In genomic region chr16:33600216-33600615, GRCm38 (mm10) we compare ENCODE assay signal across 10 mouse cellular contexts.
A peak's percentile ranks its signal among the peaks of the same experiment; 100 is the strongest.
DNase-seq lines count a peak whose midpoint lies in the region; TF ChIP-seq lines count a peak whose summit lies in the region.
"Had no signal": no experiment of that assay in that cellular context is flagged by ENCODE, and none has a peak within 500 bp of the region (broad histone marks: within the 10 kb centered on the region; RNA-seq: fewer than 3 reads in every experiment).

No protein-coding gene starts in this region.

- TF ChIP-seq POLR2A in embryonic fibroblast, embryonic 13.5 days (IDR thresholded peaks at IDR 0.05; ENCODE audit: low read depth, low read length): no peak

- no peak overlapping the region for H3K27ac ChIP-seq in embryonic fibroblast, embryonic 13.5 days (ENCODE audit: insufficient read depth, low read length)
- H3K27ac ChIP-seq: embryonic facial prominence, embryonic 15.5 days; neural tube, embryonic 13.5 days had no signal

- H3K4me3 ChIP-seq in embryonic fibroblast, embryonic 13.5 days (ENCODE audit: insufficient read depth, low read length): no peak overlapping the region
- H3K4me3 ChIP-seq: embryonic facial prominence, embryonic 15.5 days; neural tube, embryonic 13.5 days had no signal

- peak; percentile 38; the same call in 1 of the 2 replicates for TF ChIP-seq CTCF in embryonic fibroblast, embryonic 13.5 days (IDR thresholded peaks at IDR 0.05; ENCODE audit: borderline replicate concordance, insufficient read depth, low read length)

- DNase-seq in heart, adult 11 months: peak; percentile 66
- no peak for DNase-seq in heart, postnatal 10 days
- DNase-seq in retina, postnatal 1 day: peak; percentile 42
- no peak for DNase-seq in retina, embryonic 14.5 days (ENCODE audit: low spot score)
- peak; percentile 33 to 53 for DNase-seq in thymus, postnatal 36 days
- DNase-seq in urinary bladder, postnatal 14 days (ENCODE audit: low spot score): no peak
- DNase-seq in left cerebral cortex, postnatal 14 days (ENCODE audit: low spot score in 2 of 2): no peak

- intact Hi-C loops in heart, postnatal 10 days (cut with DNase I): no loop called here
- intact Hi-C loops in left cerebral cortex, postnatal 14 days (cut with DNase I): no loop called here

- no peaks in the 10 kb centered on the region for H3K4me1 ChIP-seq in embryonic fibroblast, embryonic 13.5 days (ENCODE audit: control insufficient read depth, insufficient read depth, low read length)
- H3K4me1 ChIP-seq: embryonic facial prominence, embryonic 15.5 days; neural tube, embryonic 13.5 days had no signal

Comparison
In these comparisons a context has a peak if more than half of its experiments do, and no peak if none do; other contexts are left out.
1. DNase-seq: peak in heart, adult 11 months (single experiment), retina, postnatal 1 day (single experiment) and thymus, postnatal 36 days (2 of 2); none in heart, postnatal 10 days (0 of 2), retina, embryonic 14.5 days (single experiment), urinary bladder, postnatal 14 days (single experiment) and left cerebral cortex, postnatal 14 days (0 of 2).